Mouse (Mus musculus) spleen, adult 2 months (tissue): ENCODE measurements around the gene Dnaic1. TPM values are rescaled to one million over a fixed set of nuclear protein-coding genes. Genes with fewer than 3 reads are reported as not detected.

Source experiments
- polyA plus RNA-seq: library from polyadenylated mRNA; depleted of rRNA; stranded (reverse); fragments of >200 nt; gene quantifications from 2 replicates; pipeline ENCODE4 v1.2.3, GENCODE M21; 2012; rRNA removed

Gene Dnaic1
- polyA plus RNA-seq, 1 experiment, result 0.95 TPM

Other genes starting within 250 kb of the Dnaic1 start
- 13.3 and 18.5 TPM in 2 replicates for gene Ubap1, start 220.8 kb upstream of the Dnaic1 start, polyA plus RNA-seq
- gene Kif24, start 104.9 kb upstream of the Dnaic1 start, polyA plus RNA-seq, result 1.6 and 1.8 TPM in 2 replicates
- 4.1 and 4.3 TPM in 2 replicates for gene Nudt2, start 104.6 kb upstream of the Dnaic1 start, polyA plus RNA-seq
- gene AI464131, start 66.7 kb upstream of the Dnaic1 start, polyA plus RNA-seq, result 2.2 and 2.3 TPM in 2 replicates
- 0.15 and 0.16 TPM in 2 replicates for gene 1110017D15Rik, start 52.4 kb upstream of the Dnaic1 start, polyA plus RNA-seq
- gene Fam219a, start 237 bp upstream of the Dnaic1 start, polyA plus RNA-seq, result 16.3 and 23.9 TPM in 2 replicates
- gene Enho, start 70.5 kb downstream of the Dnaic1 start, polyA plus RNA-seq, result 8.7 and 8.9 TPM in 2 replicates
- gene Cntfr, start 127.3 kb downstream of the Dnaic1 start, polyA plus RNA-seq, result 8.1 and 9.3 TPM in 2 replicates
- gene Il11ra1, start 130.2 kb downstream of the Dnaic1 start, polyA plus RNA-seq, result 45.0 and 52.1 TPM in 2 replicates
- 32.8 and 46.9 TPM in 2 replicates for gene Rpp25l, start 143.8 kb downstream of the Dnaic1 start, polyA plus RNA-seq
- 25.4 and 25.5 TPM in 2 replicates for gene Dctn3, start 153.4 kb downstream of the Dnaic1 start, polyA plus RNA-seq
- not detected in 2 replicates for gene Arid3c, start 161.4 kb downstream of the Dnaic1 start, polyA plus RNA-seq
- gene Galt, start 185.5 kb downstream of the Dnaic1 start, polyA plus RNA-seq, result 67.1 and 91.0 TPM in 2 replicates
- gene Sigmar1, start 186.4 kb downstream of the Dnaic1 start, polyA plus RNA-seq, result 48.3 and 51.1 TPM in 2 replicates
- 8.9 and 14.1 TPM in 2 replicates for gene Ccl27a, start 204.5 kb downstream of the Dnaic1 start, polyA plus RNA-seq